Mouse (Mus musculus): Measurements from ENCODE around the gene Slc5a4a. TPM values are rescaled to one million over a fixed set of nuclear protein-coding genes. Genes with fewer than 3 reads are reported as not detected.

Gene Slc5a4a
- total and polyA plus RNA-seq, 3 experiments = not detected

GRCm38 (mm10) chr10:76210806-76211205, 63.6 kb downstream of the Slc5a4a start:
- Histone ChIP-seq H3K27me3 (replicated peaks) (no peaks in the 10 kb centered on the region), H3K27ac (ENCODE audit: insufficient read depth, low read depth) (no peak overlapping the region), H3K9me3 (replicated peaks; ENCODE audit: low read length) (peaks cover 14% of the 10 kb centered on the region), H3K36me3 (replicated peaks in 1 of 2; ENCODE audit: control insufficient read depth in 1 of 2, insufficient read depth in 1 of 2, low read length in 1 of 2) (peaks cover 7 to 49% of the 10 kb centered on the region in 2 experiments), H3K79me2 (replicated peaks; ENCODE audit: control insufficient read depth, extremely low read depth, insufficient read depth, poor library complexity, severe bottlenecking) (no peaks in the 10 kb centered on the region), H3K4me1 (ENCODE audit: control insufficient read depth in 1 of 2, insufficient read depth in 2 of 2) (no peaks in the 10 kb centered on the region), H3K9ac (ENCODE audit: insufficient read depth, low read depth) (no peak overlapping the region), H3K4me3 (replicated peaks in 1 of 3; ENCODE audit: low read depth in 2 of 3, low read length in 2 of 3, poor library complexity in 1 of 3) (no peak overlapping the region), H3K4me2 (ENCODE audit: insufficient read depth, low read depth, poor library complexity, severe bottlenecking) (no peak overlapping the region)
- in situ Hi-C loops (cut with MboI; ENCODE audit: low pct_ligation_motif_present, low pct_unique_long_range_greater_than_20kb, low sequenced_read_pairs) (no loop called here), dilution Hi-C loops (cut with MboI; ENCODE audit: extremely low pct_ligation_motif_present, extremely low pct_unique_long_range_greater_than_20kb, low sequenced_read_pairs) (no loop called here)
- no peak for DNase-seq (ENCODE audit: extremely low read depth)
- TF ChIP-seq ZC3H11A (IDR thresholded peaks at IDR 0.05; ENCODE audit: low read depth, low read length) (no peak), MAX (IDR thresholded peaks at IDR 0.05; ENCODE audit: low read length) (no peak), ZKSCAN1 (IDR thresholded peaks at IDR 0.05; ENCODE audit: borderline replicate concordance, low read depth, low read length) (no peak), IRF4 (IDR thresholded peaks at IDR 0.05; ENCODE audit: low read depth, low read length) (no peak), JUND (conservative IDR thresholded peaks at IDR 0.05; ENCODE audit: low read depth, low read length) (no peak), ETS1 (conservative IDR thresholded peaks at IDR 0.05; ENCODE audit: low read depth, low read length) (no peak), KAT2A (IDR thresholded peaks at IDR 0.05; ENCODE audit: insufficient replicate concordance, low read length) (no peak), POLR2AphosphoS2 (IDR thresholded peaks at IDR 0.05; ENCODE audit: low read depth, low read length) (no peak), MAZ (IDR thresholded peaks at IDR 0.05; ENCODE audit: low read depth, low read length) (no peak), BHLHE40 (IDR thresholded peaks at IDR 0.05; ENCODE audit: low read depth, low read length) (no peak), ELF1 (IDR thresholded peaks at IDR 0.05; ENCODE audit: low read depth, low read length) (no peak)

- peaks cover 14% of the 10 kb centered on the region for H3K9me3 ChIP-seq (replicated peaks; ENCODE audit: low read length)
- no peak for TF ChIP-seq MEF2A (IDR thresholded peaks at IDR 0.05; ENCODE audit: borderline replicate concordance, low read depth, low read length)
- TF ChIP-seq ZNF384 (IDR thresholded peaks at IDR 0.05; ENCODE audit: low read depth, low read length) = no peak
- TF ChIP-seq MXI1 (IDR thresholded peaks at IDR 0.05; ENCODE audit: low read depth, low read length) = no peak
- no peak for TF ChIP-seq KAT2A (IDR thresholded peaks at IDR 0.05; ENCODE audit: insufficient replicate concordance, low read length)
- TF ChIP-seq MAX (IDR thresholded peaks at IDR 0.05; ENCODE audit: low read length) = no peak
- TF ChIP-seq CHD2 (IDR thresholded peaks at IDR 0.05; ENCODE audit: low read length) = no peak
- TF ChIP-seq SIN3A (IDR thresholded peaks at IDR 0.05; ENCODE audit: low read length) = no peak
- no peak for TF ChIP-seq RCOR1 (conservative IDR thresholded peaks at IDR 0.05; ENCODE audit: low read depth, low read length)
- TF ChIP-seq ZC3H11A (IDR thresholded peaks at IDR 0.05; ENCODE audit: low read depth, low read length) = no peak
- no peak for TF ChIP-seq USF1 (IDR thresholded peaks at IDR 0.05; ENCODE audit: low read depth, low read length)
- no peak for TF ChIP-seq TBP (conservative IDR thresholded peaks at IDR 0.05; ENCODE audit: low read depth, low read length)
- TF ChIP-seq HCFC1 (IDR thresholded peaks at IDR 0.05; ENCODE audit: low read depth, low read length) = no peak
- TF ChIP-seq PAX5 (IDR thresholded peaks at IDR 0.05; ENCODE audit: low read length) = no peak
- no peak for TF ChIP-seq NRF1 (IDR thresholded peaks at IDR 0.05; ENCODE audit: low read depth, low read length)
- no peak for TF ChIP-seq EP300 (IDR thresholded peaks at IDR 0.05; ENCODE audit: low read length)
- TF ChIP-seq SMC3 (IDR thresholded peaks at IDR 0.05; ENCODE audit: low read depth, low read length) = no peak
- TF ChIP-seq IRF4 (IDR thresholded peaks at IDR 0.05; ENCODE audit: low read depth, low read length) = no peak
- no peak for TF ChIP-seq JUN (IDR thresholded peaks at IDR 0.05; ENCODE audit: insufficient read depth, low read depth, low read length)
- no peak for TF ChIP-seq TCF12 (IDR thresholded peaks at IDR 0.05; ENCODE audit: low read depth, low read length)
- no peak for TF ChIP-seq RAD21 (IDR thresholded peaks at IDR 0.05; ENCODE audit: low read depth, low read length)
- in situ Hi-C loops (cut with MboI; ENCODE audit: low pct_ligation_motif_present, low pct_unique_long_range_greater_than_20kb, low sequenced_read_pairs) = no loop called here
- no peak for DNase-seq (ENCODE audit: extremely low read depth)
- H3K36me3 ChIP-seq (replicated peaks in 1 of 2; ENCODE audit: control insufficient read depth in 1 of 2, insufficient read depth in 1 of 2, low read length in 1 of 2) = peaks cover 10 to 58% of the 10 kb centered on the region in 2 experiments
- no peak overlapping the region for H3K4me3 ChIP-seq (replicated peaks in 1 of 3; ENCODE audit: low read depth in 2 of 3, low read length in 2 of 3, poor library complexity in 1 of 3)
- H3K4me1 ChIP-seq (ENCODE audit: control insufficient read depth in 1 of 2, insufficient read depth in 2 of 2) = no peaks in the 10 kb centered on the region
- no peak overlapping the region for H3K9ac ChIP-seq (ENCODE audit: insufficient read depth, low read depth)
- no peaks in the 10 kb centered on the region for H3K27me3 ChIP-seq (replicated peaks)
- no peaks in the 10 kb centered on the region for H3K79me2 ChIP-seq (replicated peaks; ENCODE audit: control insufficient read depth, extremely low read depth, insufficient read depth, poor library complexity, severe bottlenecking)
- dilution Hi-C loops (cut with MboI; ENCODE audit: extremely low pct_ligation_motif_present, extremely low pct_unique_long_range_greater_than_20kb, low sequenced_read_pairs) = no loop called here
- no peak overlapping the region for H3K27ac ChIP-seq (ENCODE audit: insufficient read depth, low read depth)
- no peak overlapping the region for H3K4me2 ChIP-seq (ENCODE audit: insufficient read depth, low read depth, poor library complexity, severe bottlenecking)
These were observed 64.9 kb downstream of the Slc5a4a start for GRCm38 (mm10) chr10:76212121-76212520.

All from CH12.LX (cell line).